Mouse (Mus musculus) thymus, postnatal 25 days (tissue): ENCODE measurements around the gene Zzz3.

Source experiments
- DNase-seq: peaks from one replicate; pipeline ENCODE4 v3.0.0; 2022

Zzz3 gene

DNA sequence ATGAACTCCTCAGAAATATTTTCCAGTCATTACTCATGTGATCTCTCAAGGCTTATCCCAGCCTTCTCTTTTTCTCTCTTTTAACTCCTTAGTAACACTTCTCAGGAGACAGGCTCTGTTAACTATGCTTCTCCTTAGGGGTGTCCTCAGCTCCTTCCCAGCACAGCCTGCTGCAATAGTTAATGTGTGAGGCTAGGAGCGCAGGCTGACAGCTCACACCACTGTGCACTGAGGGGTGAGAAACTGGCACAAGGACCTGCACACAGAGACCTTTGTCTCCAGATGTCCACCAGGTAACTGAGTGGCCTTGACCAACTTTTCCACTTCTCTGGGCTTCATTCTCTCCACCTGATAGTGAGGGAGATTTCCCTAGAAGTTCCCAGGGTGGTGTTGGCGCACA is 102.6 kb downstream of the Zzz3 start:
- no peak for DNase-seq

DNA sequence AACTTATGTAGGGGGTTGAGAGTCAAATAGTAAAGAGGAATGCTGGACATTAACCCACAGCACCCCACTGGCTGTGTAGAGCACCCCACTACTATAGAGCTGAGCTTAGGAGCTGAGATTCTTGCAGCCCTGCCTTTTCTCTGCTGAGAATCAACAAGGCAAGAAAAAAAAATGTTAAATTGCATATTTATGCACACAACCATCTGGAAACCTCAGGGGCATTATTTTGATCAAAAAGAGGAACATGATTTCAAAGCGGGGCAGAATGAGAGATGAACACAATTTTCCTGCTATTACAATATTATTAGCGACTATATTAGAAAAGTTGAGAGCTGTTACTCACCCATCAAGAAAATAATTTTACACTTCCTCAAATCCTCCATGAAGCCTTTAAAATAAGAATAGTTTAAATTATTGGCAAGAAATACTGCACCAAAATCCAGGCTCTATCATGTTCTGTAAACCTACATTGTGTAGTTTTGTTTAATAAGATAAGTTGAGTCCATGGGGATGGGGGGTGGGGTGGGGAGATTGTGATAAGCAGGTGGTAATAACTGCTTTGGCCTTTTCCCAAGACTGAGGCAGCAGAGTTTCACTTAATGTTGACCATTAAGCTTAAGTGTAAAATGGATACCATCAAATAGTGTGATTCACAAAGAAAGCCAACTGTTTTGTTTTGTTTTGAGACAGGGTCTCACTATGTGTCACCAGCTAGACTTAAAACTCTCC is 103.9 kb downstream of the Zzz3 start:
- DNase-seq, result no peak

DNA sequence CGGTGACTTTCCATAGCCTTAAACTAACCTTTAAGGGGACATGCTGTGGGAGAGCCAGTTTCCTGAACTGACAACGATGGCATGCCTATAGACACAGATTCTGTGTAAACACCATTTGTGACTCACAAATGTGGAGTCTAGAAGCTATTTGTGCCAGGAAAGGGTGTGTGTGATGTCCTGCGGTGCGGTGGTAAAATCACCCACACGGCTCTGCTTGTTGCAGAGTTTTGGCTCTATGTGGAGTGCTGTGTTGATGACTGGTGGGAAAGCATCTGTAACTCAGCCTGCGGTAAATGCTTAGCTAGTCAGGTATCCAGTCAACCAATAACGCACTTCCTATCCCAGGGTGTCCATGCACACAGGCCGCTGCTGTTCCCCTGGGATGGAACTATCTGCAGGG is 112.6 kb downstream of the Zzz3 start:
- DNase-seq, result no peak

DNA sequence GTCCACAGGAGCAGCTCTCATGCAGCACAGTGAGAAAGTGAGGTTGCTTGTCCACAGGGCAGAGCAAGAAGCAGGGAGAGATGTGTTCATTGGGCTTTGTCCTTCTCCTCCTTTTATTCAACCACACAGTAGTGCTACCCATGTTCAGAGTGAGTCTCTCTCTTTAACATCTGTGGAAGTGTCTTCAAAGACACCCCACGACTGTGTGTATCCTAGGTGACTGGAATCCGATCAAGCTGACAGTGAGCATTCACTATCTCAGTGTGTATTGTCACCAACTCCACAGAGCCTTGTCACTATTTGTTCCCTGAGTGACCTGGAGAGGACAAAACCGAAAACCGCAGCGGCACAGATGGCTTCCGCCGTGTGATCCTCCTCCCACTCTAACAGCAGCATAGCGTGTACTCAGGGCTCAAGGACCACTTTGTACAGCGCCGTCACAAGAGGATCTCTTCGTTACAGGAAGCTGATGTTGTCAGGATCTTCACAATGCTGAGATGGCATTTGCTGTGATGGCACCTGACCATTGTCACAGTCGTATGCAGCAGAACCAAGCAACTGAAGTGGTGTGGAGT is 113.2 kb downstream of the Zzz3 start:
- no peak for DNase-seq

DNA sequence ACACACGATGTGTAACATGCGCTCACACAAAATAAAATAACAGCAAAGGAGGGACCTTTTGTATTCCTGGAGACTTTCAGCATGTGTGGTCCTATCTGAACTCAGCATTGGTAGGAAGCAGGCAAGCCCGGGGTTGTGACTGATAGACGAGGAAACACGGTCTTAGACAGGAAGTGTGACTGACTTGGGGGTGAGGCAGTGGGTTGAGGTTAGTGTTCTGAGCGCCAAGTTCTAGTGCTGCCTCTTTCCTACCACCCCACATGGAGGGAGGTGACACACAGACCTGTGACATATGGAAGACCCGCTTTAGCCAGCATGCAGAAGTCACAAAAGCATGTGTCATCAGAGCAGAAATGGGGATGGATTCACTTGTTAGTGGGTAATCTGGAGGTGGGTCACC is 114.0 kb downstream of the Zzz3 start:
- DNase-seq, result no peak
